Mouse (Mus musculus) heart, embryonic 14.5 days (tissue): ENCODE data around the gene Col17a1. TPM values are rescaled to one million over a fixed set of nuclear protein-coding genes. Genes with fewer than 3 reads are reported as not detected.

Experiments
- ATAC-seq: fragments of 200-750 bp; cut with Nextera tagmentation; 2 replicates; pipeline ENCODE4 v1.8.0; 2017; ENCODE audit warnings: low read depth, moderate TSS enrichment; ENCODE audit not compliant: insufficient number of reproducible peaks, insufficient read depth, low FRiP score
- H3K27ac ChIP-seq, 2 experiments: fragments of 200-500 bp in 1 of 2; fragments of 300-500 bp in 1 of 2; sonication (generic) in 1 of 2; replicated peaks in 1 of 2; 2 replicates each; pipeline ENCODE4 v1.5.1; 2012 to 2014; ENCODE audit warnings: low read depth in 2 of 2, low read length in 2 of 2, control low read depth in 1 of 2, mild to moderate bottlenecking in 1 of 2, mixed read lengths in 1 of 2; ENCODE audit not compliant: control insufficient read depth in 1 of 2, insufficient read depth in 1 of 2
- H3K27me3 ChIP-seq: fragments of 300-500 bp; sonication (generic); 2 replicates; pipeline ENCODE4 v1.6.1; 2014; ENCODE audit warnings: mild to moderate bottlenecking, low read length, control low read depth; ENCODE audit not compliant: control insufficient read depth, insufficient read depth
- H3K36me3 ChIP-seq: fragments of 300-500 bp; sonication (generic); 2 replicates; pipeline ENCODE4 v1.6.1; 2014; ENCODE audit warnings: mild to moderate bottlenecking, control low read depth, low read length, mixed read lengths; ENCODE audit not compliant: control insufficient read depth, insufficient read depth
- H3K4me1 ChIP-seq, 2 experiments: fragments of 200-500 bp in 1 of 2; fragments of 300-500 bp in 1 of 2; sonication (generic) in 1 of 2; 2 replicates each; pipeline ENCODE4 v1.6.1; 2012 to 2014; ENCODE audit warnings: low read length in 2 of 2, control low read depth in 1 of 2, mixed read lengths in 1 of 2; ENCODE audit not compliant: control insufficient read depth in 2 of 2, insufficient read depth in 2 of 2
- H3K4me2 ChIP-seq: fragments of 300-500 bp; sonication (generic); 2 replicates; pipeline ENCODE4 v1.6.1; 2014; ENCODE audit warnings: mild to moderate bottlenecking, low read length
- H3K4me3 ChIP-seq, 2 experiments: fragments of 200-500 bp in 1 of 2; fragments of 300-500 bp in 1 of 2; sonication (generic) in 1 of 2; 2 replicates each; pipeline ENCODE4 v1.5.1; 2012 to 2014; ENCODE audit warnings: low read length in 2 of 2, mild to moderate bottlenecking in 2 of 2, control low read depth in 1 of 2, low read depth in 1 of 2, moderate library complexity in 1 of 2; ENCODE audit not compliant: control insufficient read depth in 1 of 2, insufficient read depth in 1 of 2
- H3K9ac ChIP-seq: fragments of 300-500 bp; sonication (generic); 2 replicates; pipeline ENCODE4 v1.6.1; 2014; ENCODE audit warnings: mild to moderate bottlenecking, low read length
- H3K9me3 ChIP-seq: fragments of 300-500 bp; sonication (generic); 2 replicates; pipeline ENCODE4 v1.6.1; 2016; ENCODE audit warnings: low read length, control low read depth; ENCODE audit not compliant: control insufficient read depth
- WGBS: fragments of 180-500 bp; shearing (Covaris S2); extraction: QIAGEN DNeasy Blood & Tissue Kit; methylation state at CpG from one replicate; pipeline ENCODE4 v1.1.7; 2014; 5-methylcytosine and 5-hydroxymethylcytosine counted together
- polyA plus RNA-seq: library from polyadenylated mRNA; unstranded; fragments of >200 nt; fragmentation: Nextera tagmentation; extraction: Ambion mirVana; gene quantifications from 2 replicates; pipeline ENCODE4 v1.2.1, GENCODE M21; 2014

The Col17a1 gene
- polyA plus RNA-seq, 1 experiment from 2014 or later = 0.46 TPM

DNA sequence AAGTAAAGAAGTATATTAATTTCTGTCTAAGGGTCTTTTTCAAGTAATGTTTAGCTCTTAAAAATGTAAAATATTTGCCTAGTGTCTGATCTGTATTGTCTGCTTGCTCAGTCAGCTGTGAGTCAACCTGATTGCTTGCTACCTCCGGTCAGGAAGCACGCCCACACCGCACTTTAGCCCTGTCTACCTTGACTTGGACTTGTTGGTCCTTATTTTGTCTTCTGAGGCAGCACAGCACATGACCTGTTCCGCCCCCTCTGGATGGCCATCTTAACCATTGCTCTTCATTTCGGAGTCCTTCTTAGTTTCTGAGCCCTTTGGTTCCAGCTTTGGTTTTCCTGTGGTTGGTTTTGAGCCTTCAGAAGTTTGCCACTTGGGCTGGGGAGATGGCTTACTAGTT is 60.1 kb downstream of the Col17a1 start:
- Histone ChIP-seq H3K9me3 (no peaks in the 10 kb centered on the region), H3K9ac (no peak overlapping the region), H3K4me2 (no peak overlapping the region), H3K4me3 (no peak overlapping the region), H3K4me1 (no peaks in the 10 kb centered on the region), H3K27me3 (no peaks in the 10 kb centered on the region), H3K36me3 (peaks cover 49% of the 10 kb centered on the region), H3K27ac (no peak overlapping the region)
- ATAC-seq = no peak
- 90% methylated on average over 5 of the region's 5 CpGs for WGBS

DNA sequence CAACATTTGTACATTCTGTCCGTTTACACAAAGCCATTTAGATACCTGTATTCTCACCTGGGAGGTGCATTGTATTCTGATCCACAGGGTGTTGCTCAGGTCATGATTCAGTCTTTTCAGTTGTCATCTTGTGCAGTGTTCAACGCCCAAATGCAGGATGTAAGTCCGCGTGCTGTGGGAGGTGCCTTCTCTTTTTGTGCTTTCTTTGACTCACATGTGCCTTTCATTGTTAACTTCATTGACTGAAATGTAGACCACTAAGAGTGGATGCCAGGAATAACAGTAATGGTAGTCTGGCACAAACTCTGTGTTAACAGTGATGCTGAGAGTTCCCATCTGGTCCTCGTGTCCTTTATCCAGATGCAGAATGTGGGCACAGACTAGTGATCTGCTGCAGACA is 61.5 kb downstream of the Col17a1 start:
- no peak overlapping the region for H3K9ac ChIP-seq
- no peak for ATAC-seq
- WGBS = 69% methylated on average over 5 of the region's 5 CpGs
- H3K27ac ChIP-seq = no peak overlapping the region
- H3K4me2 ChIP-seq = no peak overlapping the region
- no peaks in the 10 kb centered on the region for H3K27me3 ChIP-seq
- H3K4me1 ChIP-seq = no peaks in the 10 kb centered on the region
- no peaks in the 10 kb centered on the region for H3K9me3 ChIP-seq
- H3K36me3 ChIP-seq = peaks cover 50% of the 10 kb centered on the region
- no peak overlapping the region for H3K4me3 ChIP-seq

GRCm38 (mm10) chr19:47629068-47629467 is 62.8 kb downstream of the Col17a1 start:
- H3K4me3 ChIP-seq = no peak overlapping the region
- peaks cover 59% of the 10 kb centered on the region for H3K36me3 ChIP-seq
- no peak overlapping the region for H3K9ac ChIP-seq
- no peaks in the 10 kb centered on the region for H3K4me1 ChIP-seq
- H3K27ac ChIP-seq = no peak overlapping the region
- no peaks in the 10 kb centered on the region for H3K9me3 ChIP-seq
- no peak overlapping the region for H3K4me2 ChIP-seq
- no peak for ATAC-seq
- H3K27me3 ChIP-seq = no peaks in the 10 kb centered on the region
- WGBS = 84% methylated on average over 5 of the region's 5 CpGs

DNA sequence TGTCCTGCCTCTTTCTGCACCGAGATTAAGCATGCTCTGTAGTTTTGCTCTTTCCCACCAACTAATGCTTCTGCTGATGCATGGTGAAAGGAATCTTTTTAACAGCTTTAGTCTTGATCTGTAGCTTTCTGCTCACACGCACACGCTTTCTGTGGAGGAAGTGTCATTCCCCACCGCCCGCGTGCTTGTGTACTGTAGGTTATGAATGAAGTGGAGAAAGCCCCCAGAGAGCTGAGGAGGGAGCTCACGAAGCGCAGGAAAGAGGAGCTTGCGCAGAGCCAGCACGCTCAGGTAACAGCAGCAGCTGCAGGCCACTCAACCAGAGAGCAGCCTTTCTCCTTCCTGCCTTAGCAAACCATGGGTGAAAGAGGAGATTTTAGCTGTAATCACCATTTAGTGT is 64.4 kb downstream of the Col17a1 start:
- no peak overlapping the region for H3K9ac ChIP-seq
- H3K36me3 ChIP-seq = peaks cover 72% of the 10 kb centered on the region
- no peak for ATAC-seq
- H3K4me2 ChIP-seq = no peak overlapping the region
- H3K27me3 ChIP-seq = no peaks in the 10 kb centered on the region
- no peak overlapping the region for H3K27ac ChIP-seq
- no peak overlapping the region for H3K4me3 ChIP-seq
- 90% methylated on average over 10 of the region's 10 CpGs for WGBS
- no peaks in the 10 kb centered on the region for H3K9me3 ChIP-seq
- no peaks in the 10 kb centered on the region for H3K4me1 ChIP-seq

GRCm38 (mm10) chr19:47624940-47625711 is 66.8 kb downstream of the Col17a1 start:
- H3K27me3 ChIP-seq = no peaks in the 10 kb centered on the region
- no peak overlapping the region for H3K27ac ChIP-seq
- peaks cover 82% of the 10 kb centered on the region for H3K36me3 ChIP-seq
- H3K9ac ChIP-seq = no peak overlapping the region
- no peak overlapping the region for H3K4me2 ChIP-seq
- WGBS = 69% methylated on average over 10 of the region's 10 CpGs
- H3K4me3 ChIP-seq = no peak overlapping the region
- H3K4me1 ChIP-seq = no peaks in the 10 kb centered on the region
- no peaks in the 10 kb centered on the region for H3K9me3 ChIP-seq
- ATAC-seq = no peak

DNA sequence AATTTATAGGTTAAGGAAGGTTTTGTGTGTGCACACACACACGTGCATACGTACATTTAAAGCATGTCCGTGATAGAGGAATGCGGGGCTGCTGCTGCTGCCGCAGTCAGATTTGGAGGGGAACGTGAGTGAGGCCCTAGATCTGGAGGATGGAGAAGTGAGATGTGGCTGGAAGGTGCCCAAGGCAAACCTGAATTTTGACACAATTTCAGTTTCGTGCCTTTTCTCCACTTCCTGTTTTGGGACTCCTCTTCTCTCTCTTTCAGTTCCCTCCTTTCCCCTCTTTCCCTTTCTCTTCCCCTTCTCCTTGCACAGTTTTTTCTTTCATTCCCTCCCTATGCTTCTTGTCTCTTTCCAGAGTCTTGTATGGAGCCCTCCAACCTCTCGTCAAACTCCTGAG is 70.4 kb downstream of the Col17a1 start:
- no peak overlapping the region for H3K4me2 ChIP-seq
- no peak for ATAC-seq
- H3K27me3 ChIP-seq = no peaks in the 10 kb centered on the region
- H3K36me3 ChIP-seq = peaks cover 92% of the 10 kb centered on the region
- H3K4me3 ChIP-seq = no peak overlapping the region
- WGBS = 82% methylated on average over 8 of the region's 8 CpGs
- no peaks in the 10 kb centered on the region for H3K4me1 ChIP-seq
- H3K9me3 ChIP-seq = no peaks in the 10 kb centered on the region
- H3K27ac ChIP-seq = no peak overlapping the region
- no peak overlapping the region for H3K9ac ChIP-seq

DNA sequence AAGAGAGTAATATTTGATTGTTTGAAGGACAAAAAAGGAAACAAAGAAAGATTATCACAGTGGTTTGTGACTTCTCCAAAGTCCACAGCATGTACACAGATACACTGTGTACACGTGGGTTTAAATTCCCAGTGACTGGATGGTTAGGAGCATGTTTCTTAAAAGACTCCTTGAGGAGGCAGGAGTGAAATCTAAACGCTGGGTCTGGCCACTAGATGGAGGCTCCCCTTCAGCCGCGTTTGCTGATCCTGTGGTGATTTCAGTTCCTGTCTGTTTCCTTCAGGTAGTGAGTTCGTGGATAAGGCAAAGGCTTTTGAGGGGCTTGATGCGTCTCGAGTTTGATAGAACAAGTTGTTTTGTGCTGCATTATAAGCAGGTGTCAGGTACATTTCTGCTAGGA is 78.5 kb downstream of the Col17a1 start:
- ATAC-seq = no peak
- H3K9me3 ChIP-seq = no peaks in the 10 kb centered on the region
- H3K27me3 ChIP-seq = no peaks in the 10 kb centered on the region
- peaks cover 71% of the 10 kb centered on the region for H3K36me3 ChIP-seq
- no peaks in the 10 kb centered on the region for H3K4me1 ChIP-seq
- no peak overlapping the region for H3K9ac ChIP-seq
- no peak overlapping the region for H3K4me2 ChIP-seq
- H3K27ac ChIP-seq = no peak overlapping the region
- H3K4me3 ChIP-seq = no peak overlapping the region
- WGBS = 49% methylated on average over 7 of the region's 7 CpGs

DNA sequence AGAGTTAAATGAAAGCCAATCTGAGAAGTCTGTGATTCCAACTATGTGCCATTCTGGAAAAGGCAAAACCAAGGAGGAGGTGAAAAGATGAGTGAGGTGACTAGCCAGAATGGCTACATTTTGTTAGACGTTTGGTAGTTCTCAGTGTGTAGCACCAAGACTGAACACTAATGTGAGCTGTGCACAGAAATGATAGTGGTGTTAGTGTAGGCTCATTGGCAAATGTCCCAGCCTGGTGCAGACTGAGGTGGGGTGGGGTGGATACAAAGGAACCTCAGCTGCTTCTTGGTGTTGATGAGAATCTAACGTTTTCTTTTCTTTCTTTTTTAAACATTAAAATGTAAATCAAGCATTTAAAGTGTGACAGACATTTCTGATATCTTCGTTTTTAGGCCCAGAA is 83.4 kb downstream of the Col17a1 start:
- Histone ChIP-seq H3K4me3 (no peak overlapping the region), H3K36me3 (peaks cover 32% of the 10 kb centered on the region), H3K4me2 (no peak overlapping the region), H3K27ac (no peak overlapping the region), H3K9me3 (no peaks in the 10 kb centered on the region), H3K9ac (no peak overlapping the region), H3K4me1 (no peaks in the 10 kb centered on the region), H3K27me3 (no peaks in the 10 kb centered on the region)
- WGBS = 56% methylated on average over 3 of the region's 3 CpGs
- no peak for ATAC-seq
